Mouse (Mus musculus): Measurements from ENCODE around the gene Uox.

DNA sequence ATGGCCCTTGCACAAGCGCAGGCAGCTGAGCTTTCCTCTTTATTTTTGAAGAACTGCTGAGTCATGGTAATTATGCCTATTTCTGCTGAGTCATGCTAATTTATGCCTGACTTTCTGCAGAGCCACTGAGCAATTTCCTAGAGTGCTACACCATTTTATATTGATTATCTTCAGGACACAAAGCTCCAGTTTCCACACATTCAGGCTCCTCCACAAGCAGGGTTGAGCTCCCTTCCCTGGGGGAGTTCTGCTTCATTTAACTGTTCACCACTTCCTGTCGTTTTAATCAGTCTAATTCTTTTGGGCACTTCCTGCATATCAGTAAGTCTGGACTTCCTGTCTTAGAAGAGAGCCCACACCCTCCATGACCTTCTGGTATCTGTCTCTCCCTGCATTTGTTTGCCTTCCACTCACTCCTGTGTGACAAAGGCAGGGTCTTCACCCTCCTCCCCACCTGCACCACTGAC lies 84.9 kb downstream of the Uox start:
- TF ChIP-seq GATA1 (IDR thresholded peaks at IDR 0.05; ENCODE audit: low read length) (no peak), TAL1 (IDR thresholded peaks at IDR 0.05; ENCODE audit: low read length) (no peak)

All from erythroblast, embryonic 14.5 days (primary cell).